Mouse (Mus musculus) left cerebral cortex, adult 18-20 months (tissue): ENCODE data around the gene Tpm1. TPM values are rescaled to one million over a fixed set of nuclear protein-coding genes. Genes with fewer than 3 reads are reported as not detected.
A peak's percentile ranks its signal among the peaks of the same experiment; 100 is the strongest.

ENCODE experiments used
- DNase-seq, 2 experiments: peaks; one replicate each; pipeline ENCODE4 v3.0.0; 2021 to 2022; ENCODE audit warnings: low spot score in 2 of 2, mixed read lengths in 1 of 2
- total RNA-seq, 2 experiments: library from RNA; stranded (reverse); gene quantifications; 2 replicates each; pipeline ENCODE4 v1.2.3; 2021

Tpm1 gene
- total RNA-seq, 2 experiments from 2014 or later, result 234 to 249 TPM

GRCm38 (mm10) chr9:67047606-67048482 lies 1.4 kb downstream of the Tpm1 start:
- DNase-seq, result no peak

- DNase-seq, result no peak
Observed at GRCm38 (mm10) chr9:67046881-67047605, 2.2 kb downstream of the Tpm1 start.

- DNase-seq, result no peak
Observed at GRCm38 (mm10) chr9:67045966-67046602, 3.1 kb downstream of the Tpm1 start.

- no peak for DNase-seq
Observed at GRCm38 (mm10) chr9:67045306-67045675, 3.9 kb downstream of the Tpm1 start.

GRCm38 (mm10) chr9:67044551-67045305 lies 4.5 kb downstream of the Tpm1 start:
- peak; percentile 69 to 81 for DNase-seq

DNA sequence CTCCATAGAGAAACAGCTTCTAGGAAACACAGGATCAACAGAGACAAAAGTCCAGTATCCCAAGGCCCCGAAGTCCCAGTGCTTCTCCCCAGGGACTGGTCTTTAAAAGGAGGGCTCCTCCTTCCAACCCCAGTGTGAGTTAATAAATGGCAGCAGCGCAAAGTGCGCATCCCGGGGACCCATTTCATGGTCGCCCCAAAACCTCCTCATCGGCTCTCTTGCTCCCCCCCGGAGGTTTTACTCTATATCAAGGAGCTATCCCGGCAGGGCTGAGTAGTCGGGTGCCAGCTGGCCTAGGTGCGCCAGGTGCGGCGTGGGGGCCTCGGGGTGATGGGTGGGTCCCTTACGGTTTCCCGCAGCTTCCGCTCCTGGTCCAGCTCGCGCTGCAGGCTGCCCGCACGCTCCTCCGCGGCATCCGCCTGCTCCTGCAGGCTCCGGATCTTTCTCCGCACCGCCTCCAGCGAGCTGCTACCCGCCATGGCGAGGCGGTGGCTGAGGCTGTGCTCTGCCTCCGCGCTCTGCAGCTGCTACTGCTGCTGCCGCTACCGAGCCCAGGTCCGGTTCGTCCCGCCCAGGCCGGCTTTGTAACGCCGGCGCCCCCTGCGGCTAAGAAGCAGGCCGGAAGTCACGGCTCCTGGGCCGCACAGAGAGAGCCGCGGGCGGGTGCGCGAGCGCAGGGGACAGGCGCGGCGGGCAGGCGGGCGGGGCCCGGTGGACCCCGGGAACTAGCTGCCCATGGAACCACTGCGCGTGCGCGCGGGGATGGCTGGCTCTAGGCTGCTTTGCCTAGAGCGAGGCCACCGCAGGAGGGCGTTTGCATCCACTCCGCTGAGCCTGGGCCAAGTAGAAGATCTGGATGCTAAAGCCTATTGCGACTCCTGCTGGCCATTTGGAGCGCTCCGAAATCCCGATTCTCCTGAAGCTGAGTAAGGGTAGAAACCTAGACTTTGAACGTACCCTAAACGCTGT lies 5.7 kb downstream of the Tpm1 start:
- DNase-seq, result peak; percentile 100

DNA sequence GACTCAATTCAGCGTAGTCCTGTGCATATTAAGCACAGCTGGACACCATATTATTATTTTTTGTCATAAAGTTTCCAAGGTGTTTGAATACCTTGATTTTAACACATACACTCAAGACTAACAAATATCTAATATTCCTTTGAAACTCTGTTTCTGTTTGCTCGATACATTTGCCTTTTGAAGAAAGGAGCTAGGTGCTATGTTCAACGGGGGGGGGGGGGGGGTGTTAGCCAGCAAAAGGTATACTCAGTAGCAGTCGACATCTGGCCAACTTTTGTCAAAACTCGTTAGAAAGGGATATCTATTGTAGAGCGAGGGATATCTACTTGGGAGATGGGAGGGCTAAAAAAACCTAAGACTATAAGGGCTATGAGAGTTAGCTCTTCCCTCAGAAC lies 6.4 kb downstream of the Tpm1 start:
- no peak for DNase-seq

DNA sequence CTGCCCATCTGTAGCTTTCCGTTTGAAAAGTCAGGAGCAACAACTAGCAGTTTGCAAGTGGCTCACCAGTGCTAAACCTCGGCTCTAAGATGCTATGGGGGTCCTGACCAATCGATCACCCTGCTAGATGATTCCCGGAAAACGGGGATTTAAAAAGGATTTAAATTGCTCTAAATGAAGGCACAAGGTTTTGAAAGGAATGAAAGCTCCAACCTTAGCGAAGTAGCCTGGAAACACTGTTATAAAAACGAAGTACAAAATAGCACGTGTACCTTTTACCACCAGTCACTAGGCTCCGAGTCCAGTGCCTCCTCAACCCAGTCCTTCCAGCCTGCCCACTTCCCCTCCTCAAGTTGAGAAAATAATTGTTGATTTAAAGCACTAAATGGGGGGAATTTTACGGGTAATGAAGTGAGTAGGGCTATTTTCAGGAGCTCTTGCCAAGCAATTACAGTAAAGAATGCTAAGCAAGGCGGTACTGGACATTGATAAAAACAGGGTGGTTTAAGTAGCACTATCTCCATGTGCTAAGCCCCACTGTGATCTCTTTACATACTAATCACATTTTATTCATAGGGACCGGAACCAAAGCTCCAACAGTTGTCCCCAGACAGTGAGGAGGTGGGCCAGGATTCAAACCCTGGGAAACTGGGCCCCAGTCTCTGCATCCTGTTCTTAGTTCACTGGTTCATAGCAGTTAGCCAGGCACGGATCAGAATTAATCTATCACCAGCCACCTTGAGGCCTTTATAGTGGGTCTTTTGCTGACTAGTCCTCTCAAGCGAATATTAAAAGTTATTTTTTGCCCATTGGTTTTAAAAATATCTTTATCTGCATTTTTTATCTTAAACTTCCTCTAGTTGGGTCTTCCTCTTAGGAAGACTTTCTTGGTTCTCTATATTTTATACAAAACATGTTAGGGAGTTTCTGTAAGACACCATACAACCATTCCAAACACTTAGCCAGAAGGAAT lies 7.1 kb downstream of the Tpm1 start:
- no peak for DNase-seq

GRCm38 (mm10) chr9:67040963-67041839 lies 8.0 kb downstream of the Tpm1 start:
- DNase-seq, result no peak

DNA sequence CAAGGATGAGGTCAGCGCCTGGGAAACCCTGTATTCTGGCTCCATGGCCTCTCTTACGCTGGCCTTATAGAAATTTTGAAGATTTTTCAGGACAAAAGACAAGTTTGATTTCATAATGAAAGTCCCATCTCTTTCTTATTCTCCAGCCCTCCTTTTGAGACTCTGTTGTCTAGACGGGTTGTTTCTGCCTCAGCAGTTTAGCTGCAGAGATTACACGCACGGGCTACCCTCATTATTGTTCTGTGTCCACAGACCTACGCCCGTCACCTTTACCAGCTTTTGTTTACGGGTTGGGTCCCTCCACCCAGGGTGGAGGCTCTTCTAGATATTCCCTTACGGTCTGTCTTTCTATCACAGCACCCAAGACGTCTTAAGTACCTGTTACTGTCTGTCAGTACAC lies 9.3 kb downstream of the Tpm1 start:
- DNase-seq, result no peak

DNA sequence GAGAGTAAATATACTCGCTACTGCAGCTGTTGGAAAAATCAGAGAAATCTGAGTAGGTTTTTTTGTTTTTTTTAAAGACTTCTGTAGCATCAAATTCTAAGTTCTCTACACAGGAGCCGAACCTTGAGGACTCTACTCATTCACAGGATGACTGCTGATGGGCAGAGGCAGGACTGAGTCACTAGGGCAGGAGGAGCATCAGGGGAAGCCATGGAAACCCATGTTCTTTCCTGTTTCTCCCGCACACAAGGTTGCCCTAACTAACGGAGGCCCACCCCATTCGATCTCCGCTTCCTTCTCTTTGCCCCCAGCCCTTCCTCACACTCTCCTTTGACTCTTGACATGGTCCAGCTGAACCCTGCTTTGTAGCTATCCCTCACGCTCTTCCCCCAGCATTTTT lies 10.5 kb downstream of the Tpm1 start:
- no peak for DNase-seq

- DNase-seq, result no peak
Observed at GRCm38 (mm10) chr9:67037666-67038065, 11.5 kb downstream of the Tpm1 start.

GRCm38 (mm10) chr9:67036527-67037118 lies 12.6 kb downstream of the Tpm1 start:
- no peak for DNase-seq

- DNase-seq, result peak; percentile 63 to 76
Observed at GRCm38 (mm10) chr9:67035957-67036451, 13.2 kb downstream of the Tpm1 start.

DNA sequence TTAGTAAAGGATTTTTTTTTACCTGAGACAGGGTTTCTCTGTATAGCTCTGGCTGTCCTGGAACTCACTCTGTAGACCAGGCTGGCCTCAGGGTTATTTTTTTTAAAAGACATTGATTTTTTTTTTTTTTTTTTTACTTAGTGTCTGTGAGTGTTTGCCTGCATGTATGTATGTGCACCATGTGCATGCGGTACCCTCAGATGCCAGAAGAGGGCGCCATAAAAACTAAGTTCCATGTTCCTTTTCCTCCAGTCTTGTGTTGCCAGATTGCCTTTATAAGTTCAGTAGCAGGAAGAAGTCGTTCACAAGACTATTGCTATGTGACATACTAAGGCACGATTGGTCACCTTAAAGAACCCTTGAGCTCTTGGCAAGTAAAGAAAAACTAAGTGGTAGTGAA lies 14.5 kb downstream of the Tpm1 start:
- DNase-seq, result no peak

DNA sequence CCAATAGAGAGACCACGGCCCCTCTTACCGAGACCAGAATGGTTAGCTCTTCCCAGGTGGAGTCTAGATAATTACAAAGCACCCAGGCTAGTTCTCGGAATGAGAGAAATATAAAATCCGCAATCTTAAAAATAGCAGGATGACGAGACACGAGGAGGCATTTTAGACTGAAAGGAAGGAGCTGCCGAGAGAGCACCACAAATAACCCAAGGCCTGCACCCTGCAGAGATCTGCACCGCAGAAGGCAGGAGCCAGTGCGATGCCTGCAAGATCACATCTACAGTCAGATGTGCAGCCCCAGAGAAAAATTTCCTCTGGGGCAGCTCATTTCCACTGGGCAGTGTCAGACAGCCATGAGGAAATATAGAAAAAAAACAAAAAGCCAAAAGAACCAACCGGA lies 16.2 kb downstream of the Tpm1 start:
- DNase-seq, result no peak

GRCm38 (mm10) chr9:67032611-67033010 lies 16.6 kb downstream of the Tpm1 start:
- DNase-seq, result no peak
